Mouse (Mus musculus) adrenal gland, adult 2 months (tissue): Measurements from ENCODE around the gene Hoga1. TPM values are rescaled to one million over a fixed set of nuclear protein-coding genes. Genes with fewer than 3 reads are reported as not detected.

ENCODE experiments used
- DNase-seq: peaks from one replicate; pipeline ENCODE4 v3.0.0; 2021
- polyA plus RNA-seq: library from polyadenylated mRNA; depleted of rRNA; stranded (reverse); fragments of >200 nt; gene quantifications from 2 replicates; pipeline ENCODE4 v1.2.3, GENCODE M21; 2012
- total RNA-seq, 2 experiments: library from RNA; stranded (reverse); gene quantifications; 2 replicates each; pipeline ENCODE4 v1.2.3; 2021

Gene Hoga1
- total and polyA plus RNA-seq, 3 experiments = 1.6 to 8.0 (median 3.7) TPM

DNA sequence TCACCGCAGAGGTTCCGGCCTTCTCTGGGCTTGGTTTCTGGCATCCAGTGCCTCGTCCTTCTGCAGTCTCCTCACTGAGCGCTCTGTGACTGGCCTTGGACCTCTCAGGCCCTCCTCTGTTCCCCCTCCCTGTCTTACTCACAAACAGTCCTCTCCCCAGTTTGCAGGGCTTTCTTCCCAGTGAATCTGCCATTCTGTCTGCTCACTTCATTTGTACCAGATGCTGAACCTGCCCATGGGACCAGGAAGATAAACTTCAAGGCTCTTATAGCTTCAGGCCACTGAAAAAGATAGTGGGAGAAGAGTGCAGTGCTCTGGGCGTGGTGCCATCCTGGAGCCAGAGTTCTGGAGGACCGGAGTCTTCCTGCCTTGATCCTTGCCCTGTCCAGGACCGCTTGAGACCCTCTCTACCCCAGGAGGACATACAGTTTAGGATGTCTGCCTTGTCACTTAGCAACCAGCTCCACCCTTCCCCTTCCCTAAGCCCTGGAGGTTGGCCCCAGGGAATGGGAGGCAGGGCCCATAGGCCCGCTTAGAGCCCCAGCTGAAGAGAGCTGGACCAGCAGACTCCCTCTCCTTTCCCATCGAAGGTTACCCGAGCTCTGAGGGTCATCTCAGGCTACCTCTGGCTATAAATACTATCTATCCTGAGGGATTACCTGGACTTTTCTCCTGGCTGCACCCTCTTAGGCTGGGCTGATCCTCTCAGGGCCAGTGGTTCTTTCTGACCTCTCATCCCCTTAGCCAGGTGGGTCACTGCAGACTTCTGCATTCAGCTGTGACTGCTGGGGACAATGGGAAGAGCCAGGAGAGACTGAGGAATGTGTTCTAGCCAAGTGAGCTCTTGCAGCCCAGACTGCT lies 23.5 kb upstream of the Hoga1 start:
- DNase-seq = peak; percentile 75

DNA sequence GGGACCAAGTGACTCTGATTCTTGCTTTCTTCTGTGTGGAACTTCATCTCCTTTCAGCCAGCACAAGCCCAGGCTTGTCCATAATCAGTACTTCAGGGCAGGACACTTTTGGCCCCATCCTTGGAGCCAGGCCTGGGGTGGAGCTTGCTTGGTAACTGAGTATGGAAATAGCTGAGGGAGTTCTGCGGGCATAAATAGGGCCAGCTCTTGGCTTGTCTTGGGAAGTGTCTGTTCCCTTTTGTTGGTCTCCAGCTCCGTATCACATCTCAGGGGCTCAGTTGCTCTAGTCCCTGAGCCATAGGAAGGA lies 22.9 kb upstream of the Hoga1 start:
- no peak for DNase-seq

DNA sequence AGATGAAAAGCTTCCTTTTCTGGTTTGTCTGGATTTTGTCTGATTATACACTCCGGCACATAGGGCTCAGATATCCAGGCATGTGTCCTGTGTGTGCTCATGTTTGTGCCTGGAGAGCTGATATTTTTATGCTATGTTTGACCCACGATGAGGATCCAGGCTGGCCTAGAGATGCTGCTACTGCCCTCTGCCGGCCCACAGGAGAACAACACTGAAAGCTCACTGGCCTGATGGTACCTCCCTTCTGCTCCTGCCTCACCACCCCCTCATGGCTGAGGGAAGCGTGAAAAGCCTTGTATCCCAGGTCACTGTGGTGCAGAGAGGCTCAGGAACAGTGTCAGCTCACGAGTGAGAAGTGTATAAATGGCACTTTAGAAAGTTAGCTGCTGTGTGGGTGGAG lies 19.3 kb upstream of the Hoga1 start:
- peak; percentile 87 for DNase-seq

DNA sequence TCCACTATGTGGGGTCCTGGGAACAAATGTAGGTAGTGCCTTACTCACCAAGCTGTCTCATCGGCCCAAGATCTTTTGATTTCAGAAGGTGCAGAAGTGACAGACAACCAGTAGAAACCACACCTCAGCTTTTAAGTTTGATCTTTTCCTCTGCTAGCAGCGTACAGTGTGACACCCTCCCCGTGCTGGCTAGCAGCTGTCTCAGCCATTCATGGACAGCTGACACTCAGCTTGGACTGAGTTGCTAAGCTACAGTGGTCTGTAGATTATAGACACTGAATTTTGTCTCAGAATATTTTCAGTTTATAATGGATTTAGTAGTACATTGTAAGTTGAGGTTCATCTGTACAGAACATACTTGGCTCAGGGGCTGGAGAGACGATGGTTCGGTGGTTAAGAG lies 14.3 kb upstream of the Hoga1 start:
- DNase-seq = no peak

DNA sequence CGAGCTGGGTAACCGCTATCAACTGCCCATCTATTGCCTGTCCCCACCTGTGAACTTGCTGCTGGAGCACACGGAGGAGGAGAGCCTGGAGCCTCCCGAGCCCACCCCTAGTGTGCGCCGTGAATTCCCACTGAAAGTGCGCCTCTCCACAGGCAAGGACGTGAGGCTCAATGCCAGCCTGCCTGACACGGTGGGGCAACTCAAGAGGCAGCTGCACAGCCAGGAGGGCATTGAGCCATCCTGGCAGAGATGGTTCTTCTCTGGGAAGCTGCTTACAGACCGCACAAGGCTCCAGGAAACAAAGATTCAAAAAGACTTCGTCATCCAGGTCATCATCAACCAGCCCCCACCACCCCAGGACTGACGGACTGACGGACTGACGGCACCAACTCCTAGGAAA lies 11.8 kb upstream of the Hoga1 start:
- DNase-seq = no peak

DNA sequence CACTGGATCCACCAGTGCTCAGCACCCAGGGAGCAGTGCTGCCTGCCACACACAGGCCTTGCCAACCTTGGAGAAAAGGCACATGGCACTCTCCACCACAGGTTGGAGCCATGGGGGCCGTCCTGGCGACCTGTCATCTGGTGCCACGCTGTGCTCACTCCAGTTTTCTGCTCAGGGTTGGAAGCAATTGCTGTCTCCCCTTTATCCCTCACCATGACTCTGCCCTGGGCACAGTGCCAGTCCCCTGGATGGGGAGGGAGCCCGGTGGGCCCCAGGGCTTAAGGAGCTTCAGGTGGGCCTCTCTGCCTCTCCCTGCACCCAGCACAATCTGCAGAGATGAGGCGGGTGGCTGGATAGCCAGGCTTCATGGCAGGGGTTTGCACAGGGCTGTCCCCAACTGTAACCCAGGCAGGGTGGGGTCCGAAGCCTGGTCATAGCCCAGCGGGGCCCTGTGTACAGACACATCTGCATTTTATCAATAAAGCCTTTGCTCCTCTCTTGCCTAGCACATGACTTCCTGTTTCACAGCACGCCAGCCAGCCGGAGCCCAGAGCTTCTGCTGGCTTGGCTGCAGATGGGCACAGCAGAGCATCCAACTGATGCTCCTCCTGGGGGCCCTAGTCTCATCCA lies 11.1 kb upstream of the Hoga1 start:
- no peak for DNase-seq

DNA sequence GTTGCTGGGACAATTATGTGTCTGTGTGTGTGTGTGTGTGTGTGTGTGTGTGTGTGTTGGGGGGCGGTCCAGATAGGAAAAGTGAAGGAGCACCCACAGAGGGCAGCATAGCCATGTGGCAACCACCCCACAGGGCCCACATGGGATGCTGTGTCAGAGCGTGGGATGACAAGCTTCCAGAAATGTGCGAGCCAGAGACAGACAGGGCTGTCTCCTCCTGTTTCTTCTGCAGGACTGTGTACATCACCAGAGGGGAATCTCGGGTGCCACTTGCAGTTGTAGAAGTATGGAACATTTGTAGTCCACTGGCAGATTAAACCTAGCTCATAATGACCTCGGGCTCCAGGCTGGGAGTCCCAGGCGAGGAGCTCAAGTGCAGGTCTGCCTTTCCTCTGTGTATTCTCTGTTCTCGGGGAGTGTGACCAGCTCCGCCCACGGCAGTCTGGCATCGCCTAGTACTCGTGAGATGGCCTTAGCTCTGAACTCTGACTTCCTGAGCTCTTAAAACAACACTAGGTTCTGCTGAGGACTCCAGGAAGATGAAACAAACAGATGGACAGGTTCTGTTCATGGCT lies 10.4 kb upstream of the Hoga1 start:
- no peak for DNase-seq

DNA sequence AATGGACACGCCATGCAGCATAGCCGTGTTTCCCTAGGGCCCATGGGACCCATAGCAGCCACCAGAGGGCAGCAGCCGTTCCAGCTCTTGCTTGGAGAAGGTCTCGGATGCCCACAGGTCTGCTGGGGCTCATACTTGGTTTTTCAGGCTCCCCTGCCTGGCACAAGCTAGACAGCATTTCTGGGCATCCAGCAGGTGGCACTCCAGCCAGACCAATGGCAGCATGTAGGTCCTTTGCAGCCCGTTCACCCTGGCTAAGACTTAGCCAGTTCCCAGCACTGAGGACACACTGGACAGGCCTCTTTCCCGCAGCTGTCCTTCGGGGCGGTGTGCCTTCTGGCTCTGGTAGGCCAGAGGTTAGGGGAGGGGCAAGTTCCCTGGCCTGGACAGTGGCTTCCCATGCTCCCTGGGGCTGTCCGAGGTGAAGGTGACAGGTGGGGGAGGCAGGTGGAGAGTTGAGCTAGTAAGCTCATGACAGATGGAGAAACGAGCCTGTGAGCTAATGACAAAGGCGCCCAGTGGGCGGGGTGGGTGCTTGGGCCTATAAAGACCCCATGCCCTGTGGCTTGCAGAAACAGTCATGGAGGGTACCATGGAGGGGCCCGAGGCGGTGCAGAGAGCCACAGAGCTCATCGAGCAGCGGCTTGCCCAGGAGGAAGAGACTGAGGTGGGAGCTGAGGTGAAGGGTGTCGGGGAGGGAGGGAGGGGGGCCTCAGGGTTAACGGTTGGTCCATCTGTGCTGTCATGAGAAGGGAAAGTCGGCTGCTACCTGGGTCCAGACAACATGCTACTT lies 9.8 kb upstream of the Hoga1 start, which contains the start of gene Ankrd2:
TSS of gene Ankrd2 (plus strand) at position 545 of the 793 bp plus-strand sequence.
- peak; percentile 89 for DNase-seq

DNA sequence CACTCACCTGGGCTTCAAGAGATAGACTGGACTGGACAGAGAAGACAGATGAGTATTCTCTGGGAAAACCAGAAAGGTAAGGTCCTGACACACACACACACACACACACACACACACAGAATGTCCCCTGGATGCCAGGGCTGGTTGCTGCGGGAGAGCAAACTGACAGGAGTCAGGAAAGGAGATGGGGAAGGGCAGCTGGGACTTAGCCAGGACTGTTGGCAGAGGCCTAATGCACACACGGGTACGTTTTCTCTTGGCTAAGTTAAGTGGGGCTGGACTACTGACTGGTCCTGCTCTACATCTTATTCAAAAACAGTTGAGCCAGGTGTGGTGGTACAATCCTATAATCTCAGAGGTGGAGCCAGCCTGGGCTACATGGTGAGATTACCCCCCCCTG lies 9.1 kb upstream of the Hoga1 start:
- DNase-seq = no peak

DNA sequence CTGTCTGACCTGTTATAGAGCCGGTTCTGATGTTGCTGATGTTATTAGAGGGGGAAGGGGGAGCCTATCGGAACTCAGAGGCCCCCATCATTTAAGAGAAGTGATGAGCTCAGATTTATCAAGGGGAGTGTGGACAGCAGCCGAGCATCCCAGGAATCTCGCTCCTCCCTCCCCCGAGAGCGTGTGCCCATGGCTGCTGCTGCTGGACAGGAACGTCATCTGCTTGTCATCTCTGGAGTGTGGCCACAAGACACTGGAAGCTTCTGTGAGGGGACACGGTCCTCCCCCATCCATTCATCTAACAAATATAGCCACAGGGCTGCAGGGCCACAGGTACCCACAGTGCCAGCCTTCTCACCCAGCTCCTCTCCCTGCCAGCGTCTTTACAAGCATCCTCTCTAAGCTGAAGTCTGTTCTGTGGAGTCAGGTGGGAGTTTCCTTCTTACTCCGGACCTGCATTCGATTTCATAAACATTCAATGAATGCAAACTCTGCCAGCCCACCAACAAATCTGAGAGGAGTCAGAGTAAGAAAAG lies 8.2 kb upstream of the Hoga1 start:
- no peak for DNase-seq

DNA sequence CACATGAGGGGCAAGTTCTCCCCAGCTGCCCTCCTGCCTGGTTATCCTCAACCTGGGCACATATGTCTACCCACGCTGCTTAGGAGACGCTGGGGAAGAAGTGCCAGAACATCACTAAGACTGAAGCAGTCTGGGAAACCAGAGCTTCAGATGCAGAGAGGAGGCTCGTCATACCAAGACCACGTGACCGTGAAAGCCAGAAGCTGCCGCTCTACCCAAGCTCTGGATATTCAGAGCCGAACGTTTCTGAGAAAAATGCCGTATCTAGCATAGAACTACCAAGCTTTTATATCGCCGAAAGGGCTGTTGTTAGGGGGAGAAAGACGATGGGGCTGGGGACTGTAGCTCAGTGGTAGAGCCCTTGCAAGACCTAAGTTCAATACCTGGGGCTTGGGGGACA lies 7.1 kb upstream of the Hoga1 start:
- DNase-seq = no peak

DNA sequence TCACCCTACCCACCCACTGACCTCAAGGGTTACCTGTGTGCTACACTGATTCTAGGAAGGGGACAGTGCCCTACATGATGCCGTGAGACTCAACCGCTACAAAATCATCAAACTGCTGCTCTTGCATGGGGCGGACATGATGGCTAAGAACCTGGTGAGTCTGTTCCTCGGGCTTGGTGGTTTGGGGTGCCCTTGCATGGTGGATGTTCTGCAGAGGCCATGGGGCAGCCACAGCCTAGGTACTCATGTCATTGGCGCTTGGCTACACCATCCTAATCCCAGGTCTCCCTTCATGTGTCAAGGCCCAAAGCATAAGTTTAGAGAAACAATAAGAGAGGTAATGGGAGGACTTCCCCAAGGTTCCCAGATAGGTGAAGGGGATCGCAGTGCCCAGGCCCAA lies 1.4 kb upstream of the Hoga1 start:
- no peak for DNase-seq

DNA sequence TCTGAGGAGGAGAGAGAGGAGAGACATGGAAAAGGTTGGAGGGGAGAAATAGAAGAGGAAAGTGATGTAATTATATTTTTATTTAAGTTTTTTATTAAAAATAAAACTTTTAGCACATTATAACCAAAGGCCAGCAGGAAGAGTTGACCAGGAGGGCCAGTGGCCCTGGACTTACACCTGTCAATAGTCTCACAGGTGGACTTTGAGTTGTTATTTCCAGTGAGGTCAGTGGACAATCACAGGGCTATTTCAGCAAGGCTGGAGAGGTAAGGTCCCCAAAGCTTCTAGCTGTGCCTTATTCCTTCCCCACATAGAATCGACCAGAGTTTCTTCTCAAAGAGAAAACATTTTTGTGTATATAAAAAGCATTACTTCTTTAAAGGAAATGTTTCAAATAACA lies 4.8 kb downstream of the Hoga1 start:
- no peak for DNase-seq

DNA sequence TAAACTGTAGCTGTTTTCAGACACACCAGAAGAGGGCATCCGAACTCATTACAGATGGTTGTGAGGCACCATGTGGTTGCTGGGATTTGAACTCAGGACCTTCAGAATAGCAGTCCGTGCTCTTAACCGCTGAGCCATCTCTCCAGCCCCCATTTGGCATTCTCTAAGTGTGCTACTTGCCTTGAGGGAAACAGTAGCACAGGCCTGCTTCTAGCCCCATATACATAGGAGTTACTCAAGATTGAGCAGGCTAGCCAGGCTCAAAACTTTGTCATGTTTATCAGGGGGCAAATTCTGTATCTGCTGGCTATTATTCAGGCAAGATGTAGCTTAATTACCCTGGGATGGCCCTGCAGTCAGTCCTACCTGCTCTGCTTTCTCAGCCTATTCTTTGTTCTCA lies 5.9 kb downstream of the Hoga1 start:
- no peak for DNase-seq

DNA sequence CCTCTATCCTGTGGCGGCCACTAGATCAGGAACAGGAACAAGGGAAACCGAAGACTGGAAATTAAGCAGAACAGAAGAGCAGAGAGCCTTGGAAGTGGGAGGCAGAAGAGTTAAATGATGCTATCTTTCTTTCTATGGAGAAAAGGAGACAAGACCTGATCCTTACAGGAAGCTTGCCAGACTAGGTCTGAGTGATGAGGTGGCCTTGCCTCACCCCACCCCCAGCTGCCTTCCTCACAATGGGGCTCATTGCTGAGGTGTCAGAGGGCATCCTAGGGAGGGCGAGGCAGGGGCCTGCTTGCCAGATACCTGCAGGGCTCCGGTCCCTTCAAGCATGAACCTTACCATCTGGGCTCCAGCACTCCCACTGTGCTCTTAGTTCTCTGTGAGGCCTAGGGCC lies 6.5 kb downstream of the Hoga1 start, which contains the start of gene 4933411K16Rik:
TSS of gene 4933411K16Rik (plus strand) at position 301 of the 400 bp plus-strand sequence.
- no peak for DNase-seq

DNA sequence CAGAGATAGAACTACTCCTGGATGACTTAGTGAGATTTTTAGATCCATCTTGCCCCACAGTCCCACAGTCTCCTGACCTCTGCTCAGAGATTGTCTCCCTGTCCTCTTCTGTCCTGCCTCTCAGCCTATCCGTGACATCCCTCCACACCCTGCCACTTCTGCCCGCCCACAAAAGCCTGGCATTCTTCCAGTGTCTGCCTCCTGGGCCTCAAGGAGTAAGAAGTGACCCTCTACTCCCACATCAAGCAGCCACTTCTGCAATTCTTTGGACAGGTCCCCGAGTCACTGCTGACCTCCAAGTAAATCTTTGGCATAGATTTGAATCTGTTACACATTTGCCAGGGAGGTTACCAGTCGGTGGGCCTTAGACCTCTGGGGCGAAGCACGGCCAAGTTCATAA lies 8.8 kb downstream of the Hoga1 start:
- DNase-seq = no peak

DNA sequence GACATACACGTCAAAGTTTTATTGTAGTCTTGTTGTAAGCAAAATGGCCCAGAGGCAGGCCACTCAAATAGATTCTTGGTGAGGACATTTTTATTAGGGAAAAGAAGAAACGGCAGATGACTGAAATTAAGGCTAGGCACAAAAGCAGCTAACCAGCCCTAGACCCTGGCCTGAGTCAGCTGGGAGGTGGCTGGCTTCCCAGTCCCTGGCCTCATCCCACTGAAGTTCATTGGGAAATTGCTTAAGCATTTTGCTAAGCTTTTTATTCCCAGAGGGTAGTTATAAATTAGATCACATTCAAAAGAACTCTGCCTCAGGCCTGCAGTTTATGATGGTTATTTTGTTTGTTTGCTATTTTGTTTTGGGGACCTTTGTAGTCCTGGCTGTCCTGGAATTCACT lies 10.5 kb downstream of the Hoga1 start:
- peak; percentile 55 for DNase-seq

DNA sequence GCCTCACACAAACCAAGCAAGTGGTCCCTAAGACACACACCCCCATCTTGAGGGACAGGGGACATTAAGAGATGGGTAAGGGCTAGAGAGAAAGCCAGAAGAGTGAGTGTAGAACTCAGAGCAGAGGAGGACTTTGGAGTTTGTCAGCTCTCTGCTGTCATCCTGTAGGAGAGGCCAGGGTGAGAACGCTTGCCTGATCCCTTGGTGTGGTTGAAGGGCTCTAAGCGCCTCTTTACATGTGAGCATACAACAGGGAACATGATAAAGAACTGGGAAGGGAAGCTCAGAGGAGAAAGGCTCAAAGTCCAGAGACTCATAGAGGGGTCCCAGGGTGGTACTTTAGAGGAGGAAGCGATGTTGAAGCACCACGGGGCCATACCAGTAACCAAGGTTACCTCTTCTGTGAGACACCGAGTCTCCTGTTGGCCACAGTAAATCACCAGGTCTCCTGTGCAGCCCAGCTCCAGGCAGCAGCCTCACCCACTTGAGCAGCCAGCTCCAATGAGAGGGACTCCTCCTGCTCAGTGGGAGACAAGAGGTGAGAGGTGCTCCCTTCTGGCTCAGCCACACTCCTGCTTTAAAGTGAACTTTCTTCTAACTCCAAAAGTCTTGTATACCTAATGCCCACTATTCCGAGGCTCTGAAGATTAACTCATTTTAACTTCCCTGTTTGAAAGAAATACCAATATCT lies 11.5 kb downstream of the Hoga1 start:
- DNase-seq = no peak

DNA sequence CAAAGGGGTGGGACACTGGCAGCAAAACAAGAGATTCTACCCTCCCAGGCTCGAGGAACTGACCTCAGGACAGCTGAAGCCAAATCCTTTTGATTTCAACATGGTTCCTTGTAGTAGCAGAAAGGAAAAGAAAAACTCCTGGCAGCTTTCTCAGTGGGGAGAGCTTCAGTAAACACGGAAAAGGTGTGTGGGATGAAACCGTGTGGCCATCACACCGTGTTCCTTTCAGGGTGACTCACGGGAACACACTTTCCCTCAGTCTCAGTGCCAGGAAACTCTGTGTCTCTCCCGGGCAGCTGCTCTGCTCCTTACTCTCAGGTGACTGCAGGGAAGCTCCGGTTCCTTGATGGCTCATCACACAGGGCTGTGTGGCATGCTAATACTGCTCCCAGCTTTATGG lies 13.0 kb downstream of the Hoga1 start:
- DNase-seq = no peak

DNA sequence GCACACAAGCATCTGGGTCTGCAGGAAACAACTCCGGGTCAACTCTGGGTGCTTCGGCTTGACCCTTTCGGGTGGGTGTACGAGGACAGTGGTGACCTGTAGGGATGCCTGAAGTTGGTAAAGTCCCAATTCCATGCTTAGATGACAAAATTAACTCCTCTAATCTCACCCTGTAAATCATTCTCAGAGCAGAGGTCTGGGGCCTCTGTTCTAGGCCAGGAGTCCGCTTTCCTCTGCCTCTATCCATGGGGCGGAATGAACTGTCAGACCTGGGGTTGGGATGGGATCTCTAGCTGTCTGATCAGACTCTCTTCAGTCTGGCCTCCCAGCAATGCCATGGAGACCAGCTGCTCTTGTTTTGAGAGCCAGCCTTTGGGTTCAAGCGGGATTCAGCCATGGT lies 16.0 kb downstream of the Hoga1 start:
- no peak for DNase-seq

DNA sequence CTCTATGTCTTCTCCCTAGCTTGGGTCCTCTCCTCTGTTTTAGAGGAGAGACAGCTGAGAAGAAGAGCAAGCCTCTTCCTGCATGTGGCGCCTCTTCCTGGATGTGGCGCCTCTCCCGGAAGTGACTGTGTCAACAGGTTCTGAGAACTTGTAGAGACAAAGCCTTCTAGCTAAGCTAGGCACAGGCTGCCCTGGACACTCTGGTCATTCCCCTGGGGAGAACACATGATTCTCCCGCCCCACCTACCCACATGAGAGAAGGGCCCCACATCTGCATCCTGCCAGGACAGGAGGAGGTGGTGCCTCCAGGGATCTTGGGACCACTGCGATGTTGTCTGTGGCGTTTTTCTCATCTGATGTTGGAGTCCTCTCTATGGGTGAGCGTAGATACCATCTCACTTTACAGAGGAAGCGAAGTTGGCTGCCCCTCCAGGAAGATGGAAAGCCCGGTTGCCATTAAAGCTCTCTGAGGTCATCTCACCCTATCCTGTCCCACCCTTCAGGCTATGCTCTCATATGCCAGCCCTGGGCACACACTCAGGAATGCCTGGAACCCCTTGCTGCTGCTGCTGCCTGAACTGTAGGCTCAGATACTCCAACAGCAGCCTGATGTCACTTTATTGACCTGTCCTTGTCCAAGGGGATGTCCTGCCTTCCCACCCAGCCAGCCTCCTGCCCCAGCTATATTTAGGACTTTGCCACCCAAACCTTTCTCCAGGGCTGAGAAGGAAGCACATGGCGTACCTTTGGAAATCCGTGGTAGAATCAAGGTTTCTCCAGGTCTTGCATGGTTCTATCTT lies 23.2 kb downstream of the Hoga1 start:
- DNase-seq = no peak
